Mouse (Mus musculus): ENCODE data around the gene Rtn4.
"Not testable (repeated sequence)": the region's sequence is repeated elsewhere in the genome, so short reads cannot be mapped to it uniquely, and the experiment has no call there.

Gene Rtn4

DNA sequence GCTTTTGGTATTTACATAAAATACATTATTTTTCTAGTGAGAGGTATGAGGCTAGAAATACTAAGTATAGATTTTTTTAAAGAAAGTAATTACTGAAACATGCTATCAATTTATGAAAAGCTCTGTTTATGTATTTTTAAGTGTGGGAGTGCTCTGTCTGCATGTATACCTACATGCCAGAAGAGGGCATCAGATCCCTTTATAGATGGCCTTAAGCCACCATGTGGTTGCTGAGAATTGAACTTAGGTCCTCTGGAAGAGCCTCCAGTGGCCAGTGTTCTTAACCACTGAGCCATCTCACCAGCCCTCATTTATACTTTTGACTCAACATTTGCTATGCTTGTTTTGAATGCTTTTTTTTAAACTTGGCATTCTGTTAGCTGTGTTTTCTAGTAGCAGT, 16.8 kb downstream of the Rtn4 start:
- DNase-seq (ENCODE audit: extremely low spot score, low read depth, low spot score), result no peak

DNA sequence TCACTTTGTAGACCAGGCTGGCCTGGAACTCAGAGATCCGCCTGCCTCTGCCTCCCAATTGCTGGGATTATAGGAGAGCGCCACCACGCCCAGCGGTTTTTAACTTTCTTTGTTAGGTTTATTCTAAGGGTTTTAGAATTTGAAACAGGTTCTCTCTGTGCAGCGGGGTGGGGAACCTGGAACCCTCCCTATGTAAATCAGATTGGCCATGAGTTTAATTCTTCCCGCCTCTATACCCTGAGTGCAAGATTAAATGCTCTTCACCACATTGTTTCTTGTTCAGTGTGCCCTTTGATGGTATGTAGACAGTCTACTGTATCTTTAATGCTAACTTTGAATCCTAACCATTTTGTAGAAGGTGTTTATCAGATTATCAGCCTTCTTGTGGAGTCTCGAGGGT, 21.4 kb downstream of the Rtn4 start:
- DNase-seq (ENCODE audit: extremely low spot score, low read depth, low spot score), result no peak

DNA sequence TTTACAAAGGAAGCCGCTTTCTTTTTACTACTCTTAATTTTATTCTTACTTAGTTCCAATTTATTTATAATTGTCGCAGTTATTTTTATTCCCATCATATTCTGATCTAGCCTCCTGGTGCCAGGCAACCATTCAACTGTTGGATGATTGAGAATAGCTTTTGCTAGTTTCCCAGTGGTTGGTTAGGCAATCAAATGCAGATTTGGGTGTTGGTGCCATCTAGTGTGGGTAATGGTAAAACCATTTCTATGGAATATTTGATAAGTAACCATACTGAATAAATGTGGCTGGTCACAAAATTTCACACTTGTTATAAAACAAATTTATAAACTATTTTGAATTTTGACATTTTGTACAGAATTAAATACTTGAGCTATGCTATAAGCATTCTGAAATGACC, 22.0 kb downstream of the Rtn4 start:
- no peak for DNase-seq (ENCODE audit: extremely low spot score, low read depth, low spot score)

DNA sequence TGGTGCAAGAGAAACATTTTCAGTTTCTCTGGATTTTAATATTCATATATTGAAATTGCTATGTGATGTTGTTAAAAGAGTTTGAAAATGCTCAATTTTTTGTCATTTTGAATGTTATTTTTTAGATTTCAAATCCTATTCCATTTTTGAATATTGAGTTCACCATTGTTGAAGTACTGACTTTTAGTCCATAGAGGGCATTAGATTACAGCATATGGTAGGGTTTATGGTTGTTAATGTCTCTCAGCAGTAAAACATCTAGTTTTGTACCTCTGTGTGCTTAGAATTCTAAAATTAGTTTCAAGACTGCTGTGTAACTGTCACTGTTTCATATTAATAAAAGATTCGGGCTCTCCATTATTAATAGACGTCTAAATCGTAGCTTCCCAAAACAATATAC, 22.8 kb downstream of the Rtn4 start:
- DNase-seq (ENCODE audit: extremely low spot score, low read depth, low spot score), result no peak

DNA sequence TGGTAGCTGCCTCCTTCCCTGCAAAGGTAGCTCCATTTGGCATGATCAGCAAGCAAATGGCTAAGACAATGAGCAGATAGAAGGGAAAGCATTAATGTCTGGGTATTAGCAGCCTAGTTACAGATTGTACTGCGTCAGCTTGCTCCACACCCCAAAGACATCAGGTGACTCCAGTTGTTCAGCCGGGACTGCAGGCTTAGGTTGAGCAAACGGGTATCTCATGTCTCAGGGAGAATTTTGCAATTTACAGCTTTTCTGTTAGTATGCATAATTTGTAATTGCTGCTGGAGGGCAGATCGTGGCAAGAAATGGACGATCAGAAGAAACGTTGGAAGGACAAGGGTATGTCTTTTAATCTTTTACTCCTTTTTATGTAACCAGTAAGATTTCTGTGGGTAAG, 25.8 kb downstream of the Rtn4 start:
- no peak for DNase-seq (ENCODE audit: extremely low spot score, low read depth, low spot score)

DNA sequence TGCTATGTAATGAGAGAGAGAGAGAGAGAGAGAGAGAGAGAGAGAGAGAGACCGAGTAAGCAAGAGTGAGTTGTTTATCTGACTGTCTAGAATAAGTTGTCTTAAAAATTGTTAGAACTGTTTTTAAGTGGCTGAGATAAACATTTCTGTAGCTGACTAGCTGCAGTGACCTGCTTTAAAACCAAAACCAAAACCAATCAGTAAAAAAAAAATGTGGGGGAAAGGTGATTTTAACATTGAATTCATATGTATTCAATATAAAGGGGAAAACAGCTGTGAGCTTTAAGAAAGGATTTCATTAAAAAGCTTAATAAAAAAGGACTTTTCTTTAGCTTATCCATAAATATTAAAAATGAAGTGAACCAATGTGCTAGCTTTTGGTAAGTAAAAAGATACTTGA, 26.9 kb downstream of the Rtn4 start:
- no peak for DNase-seq (ENCODE audit: extremely low spot score, low read depth, low spot score)

DNA sequence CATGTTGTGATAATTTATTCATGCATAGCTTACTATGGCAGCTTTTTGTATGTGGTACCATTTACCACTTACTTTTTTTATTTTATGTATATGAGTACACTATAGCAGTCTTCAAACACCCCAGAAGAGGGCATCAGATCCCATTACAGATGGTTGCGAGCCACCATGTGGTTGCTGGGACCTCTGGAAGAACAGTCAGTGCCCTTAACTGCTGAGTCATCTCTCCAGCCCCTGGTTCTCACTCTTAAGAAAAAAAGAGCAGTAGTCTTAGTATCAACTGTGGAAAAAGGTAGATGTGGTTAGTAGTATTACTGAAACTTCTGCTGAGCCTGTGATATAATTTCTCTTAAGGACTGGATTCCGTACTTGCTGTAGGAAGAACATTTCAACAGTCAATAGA, 31.5 kb downstream of the Rtn4 start:
- DNase-seq (ENCODE audit: extremely low spot score, low read depth, low spot score), result no peak

DNA sequence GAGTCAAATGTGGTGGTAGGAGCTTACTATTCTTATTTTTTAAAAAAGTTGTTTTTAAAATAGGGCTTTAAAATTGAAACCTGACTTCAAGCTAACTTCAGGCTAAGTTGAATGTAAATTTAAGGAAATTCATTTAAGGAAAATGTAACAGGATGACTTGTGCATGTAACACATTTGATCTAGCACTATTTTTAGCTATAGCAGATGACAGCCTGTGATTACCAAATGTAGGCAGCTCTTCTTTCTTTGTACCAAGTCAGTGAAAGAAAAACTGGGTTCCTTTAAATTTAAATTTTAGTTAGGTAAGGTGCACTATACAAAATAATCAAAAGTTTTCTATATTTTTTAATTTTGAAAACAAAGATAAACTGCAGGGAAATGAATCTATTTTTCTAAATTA, 32.4 kb downstream of the Rtn4 start:
- no peak for DNase-seq (ENCODE audit: extremely low spot score, low read depth, low spot score)

DNA sequence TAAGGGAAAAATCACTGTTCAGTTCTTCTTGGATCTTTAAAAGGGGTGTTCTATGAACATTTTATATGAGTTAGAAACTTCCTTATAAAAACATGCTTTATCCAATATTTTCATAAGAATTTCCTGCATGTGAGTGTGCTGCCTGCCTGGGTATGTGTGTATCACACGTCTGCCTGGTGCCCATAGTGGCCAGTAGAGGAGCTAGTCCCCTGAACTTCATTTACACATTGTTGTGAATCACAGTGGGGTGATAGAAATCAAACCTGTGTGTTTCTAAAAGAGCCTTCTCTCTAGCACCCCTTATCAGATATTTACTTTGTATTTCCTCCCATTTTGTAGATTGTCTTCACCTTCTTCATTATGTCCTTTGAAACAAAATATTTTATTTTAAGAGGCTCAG, 32.9 kb downstream of the Rtn4 start:
- DNase-seq (ENCODE audit: extremely low spot score, low read depth, low spot score), result no peak

DNA sequence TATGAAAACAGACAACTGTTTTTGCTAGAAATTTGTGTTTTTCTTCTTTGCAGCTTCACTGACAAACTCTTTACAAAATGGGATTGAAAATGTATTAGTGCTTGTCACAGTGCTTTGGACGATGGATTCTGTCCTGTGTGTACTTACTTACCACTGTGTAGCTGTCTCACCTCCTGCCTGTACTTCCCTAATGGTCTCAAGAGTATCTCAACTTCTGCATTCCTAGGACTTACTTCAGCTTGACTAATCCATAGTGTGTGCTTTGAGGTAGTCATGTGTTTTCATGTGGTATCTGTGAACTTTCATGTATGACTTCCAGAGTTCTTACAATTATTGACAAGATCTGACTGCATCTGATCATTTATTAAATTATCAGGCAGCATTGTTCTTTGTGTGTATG, 35.2 kb downstream of the Rtn4 start:
- DNase-seq (ENCODE audit: extremely low spot score, low read depth, low spot score), result no peak

DNA sequence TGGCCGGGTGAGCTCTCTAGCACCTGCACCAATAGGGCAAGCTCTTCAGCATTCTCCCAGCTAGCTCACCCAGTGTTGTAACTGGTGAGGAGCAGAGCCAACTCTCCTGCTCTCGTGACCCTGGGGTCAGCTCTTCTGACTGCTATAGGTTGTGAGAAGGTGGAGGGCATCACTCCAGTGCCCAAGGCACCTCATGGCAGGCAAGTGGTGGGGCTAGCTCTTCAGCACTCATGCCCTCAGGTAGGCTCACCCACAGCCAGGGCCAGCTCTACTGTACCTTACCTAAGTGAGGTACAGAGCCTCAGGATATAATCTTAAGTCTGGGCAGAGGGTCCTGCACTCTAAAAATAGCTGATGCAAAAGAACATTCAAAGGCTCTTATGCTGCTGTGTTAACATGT, 47.0 kb downstream of the Rtn4 start:
- DNase-seq (ENCODE audit: extremely low spot score, low read depth, low spot score), result no peak

DNA sequence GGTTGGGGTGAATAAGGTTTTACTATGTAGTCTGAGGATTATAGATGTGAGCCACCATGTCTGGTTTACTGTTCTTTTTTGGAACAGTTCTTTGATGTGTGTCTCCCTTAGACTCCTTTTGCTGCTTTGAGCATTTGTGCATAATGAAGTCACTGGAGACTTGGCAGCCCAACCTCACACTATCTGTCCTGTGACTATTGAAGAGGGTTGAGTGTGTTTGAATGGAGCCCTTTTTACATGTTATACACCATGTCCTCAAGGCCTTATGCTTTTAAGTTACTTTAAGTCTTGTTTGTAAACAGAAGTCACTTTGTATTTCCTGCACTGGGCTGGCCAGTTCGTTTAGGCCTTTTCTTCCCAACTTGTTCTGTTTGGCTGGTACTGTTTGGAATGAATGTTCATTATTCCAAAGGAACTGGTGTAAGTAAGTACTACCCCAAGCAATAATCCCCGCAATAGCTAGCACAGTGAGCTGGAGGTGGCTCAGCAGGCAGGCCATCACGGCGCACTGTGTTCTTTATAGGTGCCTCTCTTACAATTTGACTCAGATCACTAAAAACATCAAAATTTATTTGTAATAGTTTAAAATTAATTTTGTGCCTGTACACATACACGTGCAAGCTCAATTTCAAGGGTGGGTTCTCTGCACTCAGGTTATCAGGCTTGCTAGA, 52.1 kb downstream of the Rtn4 start:
- DNase-seq (ENCODE audit: extremely low spot score, low read depth, low spot score), result no peak

DNA sequence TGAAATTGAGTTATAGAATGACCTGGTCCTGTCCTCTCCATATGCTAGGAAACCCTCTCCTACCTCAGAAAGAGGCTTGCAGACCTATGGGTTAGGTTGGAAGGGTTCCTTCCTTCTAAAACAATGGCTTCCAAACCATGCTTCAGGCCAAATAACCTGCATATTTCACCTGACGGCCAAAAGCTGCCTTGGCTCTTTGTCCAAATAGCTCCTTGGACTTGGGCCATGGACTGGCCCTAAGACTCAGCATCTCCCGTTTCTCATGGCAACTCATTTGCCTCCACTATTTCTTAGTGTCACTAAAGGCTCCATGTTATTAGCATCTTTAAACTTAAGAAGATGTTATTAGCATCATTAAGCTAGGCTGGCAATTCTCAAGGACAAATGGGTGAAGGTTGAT, 52.8 kb downstream of the Rtn4 start:
- DNase-seq (ENCODE audit: extremely low spot score, low read depth, low spot score), result no peak

DNA sequence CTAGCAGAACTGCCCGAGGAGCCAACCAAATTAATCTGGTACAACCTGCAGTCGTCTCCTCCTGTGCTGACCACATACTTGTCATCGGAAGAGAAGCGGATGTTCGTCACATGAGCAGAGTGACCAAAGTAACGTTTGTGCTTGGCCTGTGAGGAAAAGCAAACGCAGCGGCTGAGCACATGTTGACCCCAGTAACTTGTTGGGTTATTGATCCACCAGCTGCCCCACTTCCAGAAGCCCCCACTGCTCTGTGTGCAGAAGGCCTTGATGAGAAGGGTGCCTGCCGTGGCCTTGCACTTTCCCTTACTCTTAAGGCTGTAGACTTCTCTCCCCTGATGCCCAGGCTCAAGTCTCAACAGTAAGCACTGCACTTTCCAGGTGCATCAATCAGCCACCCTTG, 53.5 kb downstream of the Rtn4 start:
- DNase-seq (ENCODE audit: extremely low spot score, low read depth, low spot score), result no peak

DNA sequence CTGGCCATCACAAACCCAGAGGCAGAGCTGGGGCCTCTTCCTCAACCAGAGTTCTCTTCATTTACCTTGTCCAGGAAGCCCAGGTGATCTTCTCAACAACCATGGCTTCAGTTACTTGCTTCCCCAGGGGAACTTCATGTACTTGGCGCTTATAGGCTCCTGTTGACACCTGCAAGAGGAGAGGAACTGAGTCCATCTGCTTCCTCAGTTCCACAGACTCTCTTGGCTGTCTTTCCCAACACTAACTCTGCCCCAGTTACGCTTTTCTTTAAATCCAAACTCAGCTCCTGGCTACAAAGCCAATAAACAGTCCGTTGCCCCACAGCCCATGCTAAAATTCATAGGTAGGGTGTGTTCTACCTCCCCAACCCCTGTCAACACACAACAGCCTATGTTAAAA, 54.6 kb downstream of the Rtn4 start:
- DNase-seq (ENCODE audit: extremely low spot score, low read depth, low spot score), result no peak

DNA sequence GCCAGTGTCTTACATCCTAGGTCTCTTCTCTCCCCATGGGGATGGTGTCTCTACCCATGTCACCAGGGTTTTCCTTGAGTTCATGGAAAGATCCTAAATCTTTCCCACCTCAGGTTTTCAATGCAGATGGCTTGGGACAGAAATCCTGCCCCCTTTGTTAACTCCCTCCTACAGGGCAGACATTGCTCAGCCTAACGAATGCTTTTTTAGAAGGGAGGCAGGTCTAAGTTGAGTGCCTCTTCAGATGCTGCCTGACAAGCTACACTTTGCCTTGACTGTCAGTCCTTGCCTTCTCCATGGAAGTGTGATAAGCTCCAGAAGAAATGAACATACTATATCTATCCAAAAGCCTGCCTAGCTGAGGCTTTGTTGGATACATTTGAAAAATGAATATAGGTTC, 55.1 kb downstream of the Rtn4 start:
- DNase-seq (ENCODE audit: extremely low spot score, low read depth, low spot score), result no peak

DNA sequence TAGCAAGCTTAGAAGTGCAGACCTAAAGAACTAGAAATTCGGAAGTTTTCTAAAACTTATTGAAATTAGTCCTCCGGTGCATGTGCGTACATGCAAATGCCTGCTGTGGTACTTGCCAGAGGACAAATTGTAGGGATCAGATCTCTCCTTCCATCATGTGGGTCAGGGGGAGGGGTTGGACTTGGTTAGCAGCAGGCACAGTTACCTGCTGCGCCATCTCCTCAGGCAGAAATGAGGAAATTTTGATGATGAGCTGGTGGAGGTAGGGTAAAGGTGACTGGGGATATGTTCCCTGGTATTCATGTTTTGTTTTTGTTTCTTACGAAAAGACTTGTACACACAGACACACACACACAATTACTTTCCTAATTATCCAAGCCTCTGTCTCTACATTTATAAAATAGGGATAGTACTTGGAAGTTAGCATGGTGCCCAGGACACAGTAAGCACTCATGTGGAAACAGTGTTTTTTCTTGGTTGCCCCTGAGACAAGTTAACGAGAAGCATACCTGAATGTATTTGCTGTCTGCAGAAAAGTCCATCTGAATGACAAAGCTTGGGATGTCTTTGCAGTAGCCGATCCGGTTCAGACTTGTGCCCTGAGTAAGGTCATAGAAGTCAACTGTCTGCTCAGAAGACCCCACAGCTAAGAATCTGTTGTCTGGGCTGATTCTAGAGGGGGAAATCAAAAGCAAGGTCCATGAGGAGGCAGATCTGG, 56.2 kb downstream of the Rtn4 start:
- DNase-seq (ENCODE audit: extremely low spot score, low read depth, low spot score), result no peak

DNA sequence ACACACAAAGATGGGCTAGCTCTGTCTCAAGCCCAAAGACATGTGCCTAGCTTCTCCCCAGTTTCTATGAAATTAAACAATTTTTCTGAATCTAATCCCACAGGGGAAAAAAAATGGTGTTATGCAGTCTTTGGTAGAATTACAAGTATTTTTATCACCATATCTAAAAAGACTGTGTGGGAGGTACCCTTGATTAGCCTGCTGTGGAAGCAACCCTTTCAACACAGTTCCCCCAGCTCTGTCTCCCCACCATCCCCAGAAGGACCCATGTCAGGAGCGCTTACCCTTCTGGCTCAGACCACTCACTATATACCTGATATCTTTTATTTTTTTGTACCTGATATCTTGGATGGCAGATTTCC, 56.7 kb downstream of the Rtn4 start:
- DNase-seq (ENCODE audit: extremely low spot score, low read depth, low spot score), result no peak

DNA sequence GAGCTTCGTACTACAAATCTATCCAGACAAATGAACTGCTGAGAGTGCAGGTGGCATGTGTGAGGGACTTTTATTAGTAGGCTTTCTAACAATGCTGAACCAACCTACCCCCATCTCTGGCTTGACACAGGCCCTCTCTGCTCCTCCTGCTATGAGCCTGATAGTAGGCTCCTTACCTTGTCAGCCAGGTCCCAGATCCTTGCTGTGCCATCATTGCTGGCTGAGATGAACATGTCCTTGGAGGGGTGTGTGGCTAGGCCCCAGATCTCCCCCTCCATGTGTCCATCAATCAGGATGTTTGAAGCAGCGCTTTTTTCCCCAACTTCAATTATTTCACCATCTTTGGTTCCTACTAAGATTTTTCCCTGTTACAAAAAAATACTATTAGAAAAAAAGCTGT, 58.3 kb downstream of the Rtn4 start:
- DNase-seq (ENCODE audit: extremely low spot score, low read depth, low spot score), result no peak

DNA sequence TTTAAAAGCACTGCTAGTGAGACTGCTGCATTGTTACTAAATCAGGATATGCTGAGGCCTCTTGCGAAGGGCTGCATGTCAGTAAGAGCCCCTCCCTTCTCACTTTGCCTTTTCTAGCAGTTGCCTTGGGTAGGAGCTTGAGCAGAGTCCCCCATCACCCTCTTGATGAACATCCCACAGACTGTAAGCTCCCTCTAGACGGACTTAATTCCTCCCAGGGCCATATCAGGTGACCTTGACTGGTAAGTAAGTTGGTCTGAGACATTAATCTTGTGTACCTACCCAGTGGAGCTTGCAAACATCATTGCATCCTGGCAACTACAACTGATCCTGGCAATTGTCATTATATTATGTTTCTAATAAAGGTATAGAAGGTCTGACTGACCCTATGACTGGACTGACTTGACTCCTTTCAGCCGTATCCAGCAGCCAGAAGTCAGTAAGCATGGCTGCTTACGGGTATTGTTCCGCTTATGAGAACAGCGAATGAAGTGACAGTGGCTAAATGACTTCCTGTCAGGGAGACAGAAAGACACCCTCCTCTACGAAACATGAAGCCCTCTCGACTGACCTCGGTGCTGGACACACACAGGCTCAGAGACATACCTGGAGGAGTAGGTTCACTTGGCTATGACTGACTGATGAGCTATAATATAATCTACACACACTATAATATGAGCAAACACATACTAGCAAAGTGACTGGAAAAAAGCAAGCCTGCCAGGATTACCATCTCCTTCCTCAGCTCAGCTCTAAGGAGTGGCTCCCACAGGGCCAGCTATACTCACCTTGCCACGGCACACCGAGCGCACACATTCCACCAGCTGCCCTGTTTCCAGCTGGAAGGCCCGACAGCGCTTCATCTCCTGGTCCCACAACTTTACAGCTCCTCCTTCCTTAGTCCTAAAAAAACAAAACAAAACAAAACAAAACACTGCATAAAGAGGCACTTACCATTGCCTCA, 59.2 kb downstream of the Rtn4 start:
- DNase-seq (ENCODE audit: extremely low spot score, low read depth, low spot score), result no peak

DNA sequence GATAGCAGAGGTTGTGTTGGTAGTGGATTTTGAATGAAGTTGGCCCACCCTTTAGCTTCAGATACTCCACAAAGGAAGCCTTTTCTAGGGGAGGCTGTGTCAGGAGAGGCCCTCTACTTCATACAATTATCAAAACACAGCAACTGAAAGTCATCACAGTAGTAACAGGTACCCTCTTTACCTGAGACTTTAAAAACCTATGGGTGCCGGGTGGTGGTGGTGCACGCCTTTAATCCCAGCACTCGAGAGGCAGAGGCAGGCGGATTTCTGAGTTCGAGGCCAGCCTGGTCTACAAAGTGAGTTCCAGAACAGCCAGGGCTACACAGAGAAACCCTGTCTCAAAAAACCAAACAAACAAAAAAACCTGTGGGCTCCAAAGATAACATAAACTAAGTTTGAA, 63.3 kb downstream of the Rtn4 start:
- not testable (repeated sequence) for DNase-seq (ENCODE audit: extremely low spot score, low read depth, low spot score)

DNA sequence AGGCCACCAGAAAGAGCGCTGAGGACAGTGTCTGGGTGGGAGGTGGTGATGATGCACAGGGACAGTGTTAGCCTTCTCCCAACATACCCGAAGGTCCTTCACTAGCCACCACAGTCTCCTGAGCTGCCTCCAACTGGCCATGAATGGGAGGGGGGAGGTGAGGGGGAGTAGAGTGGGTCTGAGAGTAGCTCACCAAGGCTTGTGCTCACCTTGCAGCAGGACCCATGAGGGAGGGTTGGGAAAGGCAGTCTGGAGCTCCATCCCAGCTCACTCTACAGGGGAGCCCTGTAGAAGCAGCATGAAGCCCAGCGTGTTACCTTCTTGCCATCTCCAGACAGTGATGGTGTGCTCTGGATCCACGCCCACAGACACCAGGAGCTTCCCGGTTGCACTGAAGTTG, 65.9 kb downstream of the Rtn4 start:
- no peak for DNase-seq (ENCODE audit: extremely low spot score, low read depth, low spot score)

Measured in hindlimb bud, embryonic 11.5 days (tissue).